Mouse (Mus musculus) MEL (cell line): ENCODE measurements around the gene Ubc. TPM values are rescaled to one million over a fixed set of nuclear protein-coding genes. Genes with fewer than 3 reads are reported as not detected.

Experiments
- DNase-seq: peaks from one replicate; pipeline ENCODE4 v3.0.0; 2011; ENCODE audit warnings: low read depth, low spot score
- H3K27ac ChIP-seq: 2 replicates; pipeline ENCODE4 v1.5.1; 2012; ENCODE audit warnings: low read depth, mild to moderate bottlenecking, control low read depth, low read length, moderate library complexity; ENCODE audit not compliant: control insufficient read depth
- H3K27me3 ChIP-seq, 2 experiments: fragments of 150-350 bp in 1 of 2; sonication (generic) in 1 of 2; 2 replicates each; pipeline ENCODE4 v1.6.1; 2012; ENCODE audit warnings: low read length in 2 of 2, mild to moderate bottlenecking in 2 of 2, improper control_type of control experiment in 1 of 2, moderate library complexity in 1 of 2; ENCODE audit not compliant: insufficient read depth in 2 of 2, control insufficient read depth in 1 of 2
- H3K36me3 ChIP-seq, 2 experiments: 2 replicates each; pipeline ENCODE4 v1.6.1; 2012 to 2014; ENCODE audit warnings: low read length in 2 of 2, improper control_type of control experiment in 1 of 2, inconsistent platforms in 1 of 2, mild to moderate bottlenecking in 1 of 2; ENCODE audit not compliant: insufficient read depth in 2 of 2, control insufficient read depth in 1 of 2
- H3K4me1 ChIP-seq, 2 experiments: fragments of 150-350 bp in 1 of 2; sonication (generic) in 1 of 2; 2 replicates each; pipeline ENCODE4 v1.6.1; 2012; ENCODE audit warnings: low read length in 2 of 2, improper control_type of control experiment in 1 of 2, mild to moderate bottlenecking in 1 of 2; ENCODE audit not compliant: insufficient read depth in 2 of 2, control insufficient read depth in 1 of 2
- H3K4me3 ChIP-seq, 2 experiments: fragments of 150-350 bp in 1 of 2; sonication (generic) in 1 of 2; 2 replicates each; pipeline ENCODE4 v1.5.1; 2012; ENCODE audit warnings: low read depth in 2 of 2, low read length in 2 of 2, mild to moderate bottlenecking in 2 of 2, moderate library complexity in 2 of 2, control low read depth in 1 of 2, improper control_type of control experiment in 1 of 2; ENCODE audit not compliant: control insufficient read depth in 1 of 2, insufficient read depth in 1 of 2
- H3K79me2 ChIP-seq: 2 replicates; pipeline ENCODE4 v1.6.1; 2012; ENCODE audit warnings: mild to moderate bottlenecking, low read length, moderate library complexity; ENCODE audit not compliant: control insufficient read depth, poor library complexity, insufficient read depth
- H3K9ac ChIP-seq: 2 replicates; pipeline ENCODE4 v1.6.1; 2012; ENCODE audit warnings: low read depth, mild to moderate bottlenecking, control low read depth, low read length, moderate library complexity; ENCODE audit not compliant: control insufficient read depth, poor library complexity, severe bottlenecking
- H3K9me3 ChIP-seq: fragments of 150-350 bp; sonication (generic); replicated peaks from 2 replicates; pipeline ENCODE4 v1.6.1; 2012; ENCODE audit warnings: mild to moderate bottlenecking, low read length, improper control_type of control experiment, moderate library complexity; ENCODE audit not compliant: insufficient read depth
- BHLHE40 ChIP-seq: IDR thresholded peaks from 2 replicates; pipeline ENCODE4 v1.6.1; 2012; ENCODE audit warnings: low read depth, mild to moderate bottlenecking, inconsistent platforms, low read length, improper control_type of control experiment, borderline replicate concordance
- CHD1 ChIP-seq: IDR thresholded peaks from 2 replicates; pipeline ENCODE4 v1.6.1; 2012; ENCODE audit warnings: low read depth, mild to moderate bottlenecking, inconsistent platforms, low read length, improper control_type of control experiment
- CHD2 ChIP-seq: IDR thresholded peaks from 2 replicates; pipeline ENCODE4 v1.6.1; 2011; ENCODE audit warnings: low read length, improper control_type of control experiment
- CTCF ChIP-seq, 3 experiments: IDR thresholded peaks in 2 of 3; conservative IDR thresholded peaks in 1 of 3; 2 replicates each; pipeline ENCODE4 v1.5.1; 2011 to 2012; ENCODE audit warnings: low read length in 3 of 3, low read depth in 2 of 3, mild to moderate bottlenecking in 2 of 3, improper control_type of control experiment in 1 of 3, inconsistent platforms in 1 of 3, mixed read lengths in 1 of 3, moderate library complexity in 1 of 3; ENCODE audit not compliant: control insufficient read depth in 1 of 3, insufficient read depth in 1 of 3, poor library complexity in 1 of 3, severe bottlenecking in 1 of 3
- E2F4 ChIP-seq: IDR thresholded peaks from 2 replicates; pipeline ENCODE4 v1.6.1; 2011; ENCODE audit warnings: low read depth, low read length, improper control_type of control experiment, borderline replicate concordance
- ETS1 ChIP-seq: IDR thresholded peaks from 2 replicates; pipeline ENCODE4 v1.6.1; 2012; ENCODE audit warnings: low read depth, mild to moderate bottlenecking, inconsistent platforms, low read length, improper control_type of control experiment, moderate library complexity
- JUND ChIP-seq: IDR thresholded peaks from 2 replicates; pipeline ENCODE4 v1.6.1; 2011; ENCODE audit warnings: low read depth, mild to moderate bottlenecking, improper control_type of control experiment, low read length
- MAFK ChIP-seq: IDR thresholded peaks from 2 replicates; pipeline ENCODE4 v1.6.1; 2011; ENCODE audit warnings: low read depth, mild to moderate bottlenecking, low read length, improper control_type of control experiment, borderline replicate concordance
- MAX ChIP-seq: IDR thresholded peaks from 2 replicates; pipeline ENCODE4 v1.6.1; 2011; ENCODE audit warnings: low read length, improper control_type of control experiment
- MXI1 ChIP-seq: IDR thresholded peaks from 2 replicates; pipeline ENCODE4 v1.6.1; 2011; ENCODE audit warnings: mild to moderate bottlenecking, low read depth, low read length, improper control_type of control experiment
- MYC ChIP-seq: IDR thresholded peaks from 2 replicates; pipeline ENCODE4 v1.6.1; 2011; ENCODE audit warnings: low read depth, mild to moderate bottlenecking, low read length, improper control_type of control experiment, moderate library complexity
- POLR2A ChIP-seq, 2 experiments: IDR thresholded peaks; 2 replicates each; pipeline ENCODE4 v1.6.1; 2011 to 2012; ENCODE audit warnings: low read length in 2 of 2, mild to moderate bottlenecking in 2 of 2, control low read depth in 1 of 2, improper control_type of control experiment in 1 of 2, low read depth in 1 of 2, moderate library complexity in 1 of 2; ENCODE audit not compliant: control insufficient read depth in 1 of 2, insufficient read depth in 1 of 2, poor library complexity in 1 of 2
- POLR2AphosphoS2 ChIP-seq: IDR thresholded peaks from 2 replicates; pipeline ENCODE4 v1.6.1; 2011; ENCODE audit warnings: low read length, improper control_type of control experiment
- RCOR1 ChIP-seq: IDR thresholded peaks from 2 replicates; pipeline ENCODE4 v1.6.1; 2012; ENCODE audit warnings: low read depth, mild to moderate bottlenecking, inconsistent platforms, low read length, improper control_type of control experiment
- SIN3A ChIP-seq: IDR thresholded peaks from 2 replicates; pipeline ENCODE4 v1.6.1; 2012; ENCODE audit warnings: low read length, improper control_type of control experiment, inconsistent platforms
- SMC3 ChIP-seq: IDR thresholded peaks from 2 replicates; pipeline ENCODE4 v1.6.1; 2011; ENCODE audit warnings: low read depth, low read length, improper control_type of control experiment
- UBTF ChIP-seq: IDR thresholded peaks from 2 replicates; pipeline ENCODE4 v1.6.1; 2012; ENCODE audit warnings: low read depth, mild to moderate bottlenecking, inconsistent platforms, low read length, improper control_type of control experiment, moderate library complexity, borderline replicate concordance; ENCODE audit not compliant: insufficient read depth
- ZMIZ1 ChIP-seq: IDR thresholded peaks from 2 replicates; pipeline ENCODE4 v1.6.1; 2012; ENCODE audit warnings: low read depth, mild to moderate bottlenecking, inconsistent platforms, low read length, improper control_type of control experiment, moderate library complexity
- ZNF384 ChIP-seq: IDR thresholded peaks from 2 replicates; pipeline ENCODE4 v1.6.1; 2012; ENCODE audit warnings: low read depth, mild to moderate bottlenecking, inconsistent platforms, low read length, improper control_type of control experiment
- polyA plus RNA-seq, 2 experiments: library from polyadenylated mRNA; stranded (reverse) in 1 of 2; unstranded in 1 of 2; fragments of >175 nt in 1 of 2; fragments of >200 nt in 1 of 2; gene quantifications; 2 replicates each; pipeline versions ENCODE4 v1.2.1 to v1.2.4; 2012; ENCODE audit warnings: low replicate concordance in 2 of 2, low read depth in 1 of 2; ENCODE audit not compliant: insufficient read length in 2 of 2, insufficient read depth in 1 of 2, missing spikeins in 1 of 2
- total RNA-seq: library from RNA; depleted of rRNA; stranded (reverse); fragments of 300-350 nt; gene quantifications from 2 replicates; pipeline ENCODE4 v1.2.3, GENCODE M21; 2012

Gene Ubc
- total and polyA plus RNA-seq, 3 experiments, result 113 to 1,075 (median 511) TPM

DNA sequence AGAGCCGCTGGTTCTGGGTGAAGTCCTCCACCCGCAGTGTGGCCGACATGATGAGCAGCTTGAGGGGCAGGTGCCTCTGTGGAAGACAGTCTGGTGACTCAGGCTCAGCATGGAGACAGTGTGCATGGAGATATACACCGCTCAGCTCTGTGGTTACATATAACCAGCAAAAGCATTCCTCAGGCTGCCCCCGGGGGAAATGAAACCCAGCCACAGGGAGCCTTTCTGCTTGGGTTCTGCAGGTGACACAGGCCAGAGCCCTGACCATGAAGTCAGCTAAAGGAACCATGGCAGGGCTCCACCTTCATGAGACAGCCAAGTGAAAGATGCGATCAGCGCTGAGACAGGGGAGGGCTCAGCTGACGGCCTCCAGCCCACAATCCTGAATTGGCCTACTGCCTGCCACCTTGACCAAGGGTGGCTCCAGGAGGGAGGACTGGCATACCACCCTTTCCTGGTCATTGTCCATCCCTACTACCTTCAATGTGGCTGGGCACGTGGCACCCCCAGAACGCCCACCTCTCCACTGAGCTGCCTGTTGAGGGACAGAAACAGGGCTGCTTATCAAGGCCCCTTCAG lies 35.8 kb upstream of the Ubc start:
- H3K27ac ChIP-seq, result no peak overlapping the region

DNA sequence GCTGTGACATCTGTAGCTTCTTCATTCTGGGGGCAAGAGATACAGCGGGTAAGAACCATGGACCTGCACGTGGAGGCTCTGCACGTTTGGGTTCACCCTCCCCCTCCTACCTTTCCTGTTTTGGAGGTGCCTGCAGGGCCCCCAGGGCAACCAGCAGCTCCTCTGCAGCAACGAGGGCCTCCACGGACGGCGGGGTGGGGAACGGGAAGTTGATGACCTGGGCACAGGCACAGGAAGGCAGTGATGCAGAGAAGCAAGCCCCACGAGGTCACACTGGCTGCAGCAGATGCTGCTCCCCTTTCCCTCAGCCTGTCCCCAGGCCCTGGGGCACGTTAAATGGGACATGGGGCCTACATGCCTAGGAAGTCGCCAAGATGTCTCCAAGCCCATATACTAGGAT lies 29.1 kb upstream of the Ubc start:
- Histone ChIP-seq H3K9me3 (no peaks in the 10 kb centered on the region), H3K36me3 (peaks cover 0 to 3% of the 10 kb centered on the region in 2 experiments; a peak in 1 of 4 replicates), H3K27ac (no peak overlapping the region), H3K79me2 (no peaks in the 10 kb centered on the region), H3K4me3 (no peak overlapping the region), H3K27me3 (no peaks in the 10 kb centered on the region), H3K4me1 (no peaks in the 10 kb centered on the region), H3K9ac (no peak overlapping the region)
- TF ChIP-seq ETS1 (no peak), POLR2A (IDR thresholded peaks at IDR 0.05; ENCODE audit: control insufficient read depth in 1 of 2, insufficient read depth in 1 of 2, low read depth in 1 of 2, low read length in 2 of 2, poor library complexity in 1 of 2) (no peak)
- no peak for DNase-seq

More for the DNA sequence above, 35.8 kb upstream of the Ubc start:
- Histone ChIP-seq H3K9me3 (no peaks in the 10 kb centered on the region), H3K27me3 (no peaks in the 10 kb centered on the region), H3K9ac (no peak overlapping the region), H3K36me3 (peaks cover 0 to 16% of the 10 kb centered on the region in 2 experiments; a peak in 2 of 4 replicates), H3K4me1 (no peaks in the 10 kb centered on the region), H3K4me3 (no peak overlapping the region), H3K79me2 (no peaks in the 10 kb centered on the region)
- TF ChIP-seq JUND, result no peak
- TF ChIP-seq BHLHE40, result no peak
- no peak for TF ChIP-seq POLR2A (IDR thresholded peaks at IDR 0.05; ENCODE audit: control insufficient read depth in 1 of 2, insufficient read depth in 1 of 2, low read depth in 1 of 2, low read length in 2 of 2, poor library complexity in 1 of 2)
- TF ChIP-seq SIN3A, result no peak
- no peak for TF ChIP-seq RCOR1
- TF ChIP-seq E2F4, result no peak
- no peak for TF ChIP-seq ZMIZ1
- TF ChIP-seq UBTF, result no peak
- no peak for TF ChIP-seq CHD1
- TF ChIP-seq CHD2, result no peak
- no peak for TF ChIP-seq MAFK
- no peak for TF ChIP-seq MYC
- TF ChIP-seq SMC3, result no peak
- no peak for TF ChIP-seq ZNF384
- TF ChIP-seq MAX, result no peak
- TF ChIP-seq POLR2AphosphoS2, result no peak
- no peak for TF ChIP-seq CTCF (IDR thresholded peaks at IDR 0.05 in 2 of 3, conservative IDR thresholded peaks at IDR 0.05 in 1 of 3; ENCODE audit: control insufficient read depth in 1 of 3, insufficient read depth in 1 of 3, low read depth in 2 of 3, low read length in 3 of 3, poor library complexity in 1 of 3, severe bottlenecking in 1 of 3)
- no peak for TF ChIP-seq MXI1
- no peak for DNase-seq
